Mouse (Mus musculus): ENCODE data around the gene Kcna7. TPM values are rescaled to one million over a fixed set of nuclear protein-coding genes. Genes with fewer than 3 reads are reported as not detected.
A peak's percentile ranks its signal among the peaks of the same experiment; 100 is the strongest.

The Kcna7 gene
- total and polyA plus RNA-seq, 2 experiments from 2014 or later: 0.52 TPM; not detected in 1

DNA sequence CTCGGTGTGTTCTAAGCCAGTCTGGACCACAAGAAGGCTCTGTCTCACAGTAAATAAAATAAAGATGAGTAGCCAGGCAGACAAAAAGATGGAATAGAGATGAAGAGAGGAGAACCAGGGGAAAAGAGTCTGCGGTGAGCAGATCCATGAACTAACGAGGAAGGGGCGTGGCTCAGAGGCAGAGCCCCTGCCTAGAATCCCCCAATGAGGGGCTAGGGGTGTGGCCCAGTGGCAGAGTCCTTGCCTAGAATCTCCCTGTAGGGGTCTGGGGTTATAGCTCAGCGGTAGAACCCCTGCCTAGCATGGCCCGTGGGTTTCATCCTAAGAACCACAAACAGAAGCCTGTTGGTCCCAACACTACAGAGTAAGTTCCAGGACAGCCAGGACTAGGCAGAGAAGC, 31.6 kb downstream of the Kcna7 start:
- ATAC-seq (no peak), DNase-seq (ENCODE audit: low spot score) (no peak)
- Histone ChIP-seq H3K27me3 (ENCODE audit: insufficient read depth, low read length) (no peaks in the 10 kb centered on the region), H3K4me2 (ENCODE audit: low read depth, low read length) (peak overlapping the region; percentile 21; the same call in 1 of the 2 replicates), H3K9ac (replicated peaks; ENCODE audit: low read length) (no peak overlapping the region), H3K27ac (no peak overlapping the region), H3K4me3 (ENCODE audit: low read length) (no peak overlapping the region), H3K36me3 (ENCODE audit: insufficient read depth, low read length) (peaks cover 3% of the 10 kb centered on the region; the same call in 1 of the 2 replicates), H3K9me3 (ENCODE audit: low read length) (no peaks in the 10 kb centered on the region), H3K4me1 (ENCODE audit: insufficient read depth, low read length) (peaks cover 17% of the 10 kb centered on the region)
- no peak for TF ChIP-seq CTCF (IDR thresholded peaks at IDR 0.05; ENCODE audit: low read depth)
- 33% methylated on average over 6 of the region's 6 CpGs for WGBS

DNA sequence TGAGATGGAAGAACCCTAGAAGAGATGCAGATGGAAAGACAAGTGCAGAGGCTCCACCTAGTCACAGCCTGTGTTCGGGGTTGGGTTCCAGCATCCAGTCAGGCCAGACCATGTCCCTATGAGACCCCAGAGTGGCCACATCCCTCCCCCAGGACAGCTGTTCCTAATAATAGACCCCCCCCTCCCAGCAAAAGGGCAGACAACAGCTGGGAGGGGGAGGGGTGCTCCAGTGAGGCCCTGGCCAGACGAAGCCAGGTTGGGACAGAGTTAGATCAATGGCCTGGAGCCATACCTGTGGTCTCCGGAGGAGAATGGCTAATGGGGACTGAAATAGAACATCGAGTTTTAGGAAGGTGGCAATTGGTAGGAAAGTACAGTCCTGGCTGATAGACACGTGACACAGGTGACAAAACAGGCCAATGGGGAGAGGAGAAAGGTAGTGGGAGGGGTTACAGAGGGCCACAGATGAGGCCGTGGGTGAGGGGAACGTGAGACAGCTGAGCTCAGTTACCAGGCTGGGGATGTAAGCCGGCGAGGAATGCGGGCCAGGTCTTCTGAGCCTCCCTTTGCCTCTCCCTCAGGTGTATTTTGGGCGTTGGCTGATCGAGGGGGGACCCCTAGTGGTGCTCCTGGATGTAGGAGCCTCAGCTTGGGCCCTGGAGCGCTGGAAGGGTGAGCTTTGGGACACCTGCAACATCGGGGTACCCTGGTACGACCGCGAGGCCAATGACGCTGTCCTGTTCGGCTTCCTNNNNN, 32.2 kb downstream of the Kcna7 start, which contains the start of gene Ruvbl2:
Ruvbl2 (minus strand) TSS at position 576 of the 756 bp plus-strand sequence.
- Histone ChIP-seq H3K27ac (no peak within 1 kb of the TSS), H3K36me3 (ENCODE audit: insufficient read depth, low read length) (peaks cover 5% of the 10 kb centered on the region), H3K9ac (replicated peaks; ENCODE audit: low read length) (0 out of 2 replicates have a peak within 1 kb of the TSS, but pooled peaks have one; percentile 2), H3K27me3 (ENCODE audit: insufficient read depth, low read length) (no peaks in the 10 kb centered on the region), H3K4me3 (ENCODE audit: low read length) (no peak within 1 kb of the TSS), H3K4me2 (ENCODE audit: low read depth, low read length) (peak within 1 kb of the TSS; percentile 21; the same call in 1 of the 2 replicates), H3K4me1 (ENCODE audit: insufficient read depth, low read length) (peaks cover 17% of the 10 kb centered on the region), H3K9me3 (ENCODE audit: low read length) (no peaks in the 10 kb centered on the region)
- TF ChIP-seq CTCF (IDR thresholded peaks at IDR 0.05; ENCODE audit: low read depth): peak; percentile 19; the same call in 1 of the 2 replicates
- ATAC-seq (no peak), DNase-seq (ENCODE audit: low spot score) (no peak)
- WGBS: 32% methylated on average over 19 of the region's 19 CpGs

GRCm38 (mm10) chr7:45443526-45444420, 38.3 kb downstream of the Kcna7 start:
- no peak overlapping the region for H3K27ac ChIP-seq
- peaks cover 20% of the 10 kb centered on the region for H3K36me3 ChIP-seq (ENCODE audit: insufficient read depth, low read length)
- no peak for TF ChIP-seq CTCF (IDR thresholded peaks at IDR 0.05; ENCODE audit: low read depth)
- no peak overlapping the region for H3K4me2 ChIP-seq (ENCODE audit: low read depth, low read length)
- DNase-seq (ENCODE audit: low spot score): no peak
- no peak overlapping the region for H3K9ac ChIP-seq (replicated peaks; ENCODE audit: low read length)
- no peak for ATAC-seq
- no peak overlapping the region for H3K4me3 ChIP-seq (ENCODE audit: low read length)
- WGBS: 91% methylated on average over 22 of the region's 22 CpGs
- no peaks in the 10 kb centered on the region for H3K9me3 ChIP-seq (ENCODE audit: low read length)
- no peaks in the 10 kb centered on the region for H3K27me3 ChIP-seq (ENCODE audit: insufficient read depth, low read length)
- H3K4me1 ChIP-seq (ENCODE audit: insufficient read depth, low read length): no peaks in the 10 kb centered on the region

- H3K4me2 ChIP-seq (ENCODE audit: low read depth, low read length): no peak overlapping the region
- no peak overlapping the region for H3K9ac ChIP-seq (replicated peaks; ENCODE audit: low read length)
- H3K9me3 ChIP-seq (ENCODE audit: low read length): no peaks in the 10 kb centered on the region
- no peak for TF ChIP-seq CTCF (IDR thresholded peaks at IDR 0.05; ENCODE audit: low read depth)
- no peak overlapping the region for H3K27ac ChIP-seq
- H3K4me1 ChIP-seq (ENCODE audit: insufficient read depth, low read length): no peaks in the 10 kb centered on the region
- H3K4me3 ChIP-seq (ENCODE audit: low read length): no peak overlapping the region
- DNase-seq (ENCODE audit: low spot score): no peak
- H3K36me3 ChIP-seq (ENCODE audit: insufficient read depth, low read length): peaks cover 18% of the 10 kb centered on the region
- no peak for ATAC-seq
- H3K27me3 ChIP-seq (ENCODE audit: insufficient read depth, low read length): no peaks in the 10 kb centered on the region
Measured at GRCm38 (mm10) chr7:45446589-45446988, 41.1 kb downstream of the Kcna7 start.

DNA sequence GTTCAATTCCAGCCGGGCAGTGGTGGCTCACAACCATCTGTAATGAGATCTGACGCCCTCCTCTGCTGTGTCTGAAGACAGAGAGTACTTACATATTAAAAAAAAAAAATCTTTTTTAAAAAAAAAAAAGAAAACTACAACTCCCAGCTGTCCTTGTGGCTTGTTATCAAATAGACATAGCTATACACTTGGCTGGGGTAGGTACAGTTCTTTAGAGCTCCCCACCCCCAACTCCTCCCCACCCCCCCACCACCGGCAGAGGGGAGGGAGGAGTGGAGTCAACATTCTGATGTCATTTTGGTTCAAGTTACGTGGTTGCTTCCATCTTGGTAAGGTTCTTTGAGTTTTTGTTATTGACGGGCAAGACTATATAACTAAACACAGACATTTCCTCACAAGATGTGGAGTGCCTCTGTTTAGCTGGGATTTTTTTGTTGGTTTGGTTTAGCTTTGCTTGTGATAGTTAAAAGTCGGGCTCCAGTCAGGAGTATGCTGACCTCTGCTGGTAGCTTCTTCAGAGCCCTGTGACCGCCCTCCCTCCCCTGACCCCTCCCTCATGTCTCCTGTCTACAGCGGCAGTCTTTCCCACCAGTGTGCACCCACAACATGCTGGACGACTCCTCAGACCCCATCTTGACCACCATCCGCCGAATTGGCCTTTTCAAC, 42.0 kb downstream of the Kcna7 start:
- H3K27ac ChIP-seq: peak overlapping the region; percentile 17; the same call in 1 of the 2 replicates
- DNase-seq (ENCODE audit: low spot score) (peak; percentile 71), ATAC-seq (peak; percentile 58)
- H3K36me3 ChIP-seq (ENCODE audit: insufficient read depth, low read length): peaks cover 20% of the 10 kb centered on the region
- H3K4me3 ChIP-seq (ENCODE audit: low read length): no peak overlapping the region
- no peaks in the 10 kb centered on the region for H3K4me1 ChIP-seq (ENCODE audit: insufficient read depth, low read length)
- no peaks in the 10 kb centered on the region for H3K27me3 ChIP-seq (ENCODE audit: insufficient read depth, low read length)
- H3K9me3 ChIP-seq (ENCODE audit: low read length): no peaks in the 10 kb centered on the region
- WGBS: 38% methylated on average over 11 of the region's 11 CpGs
- H3K9ac ChIP-seq (replicated peaks; ENCODE audit: low read length): no peak overlapping the region
- TF ChIP-seq CTCF (IDR thresholded peaks at IDR 0.05; ENCODE audit: low read depth): peak; percentile 67
- H3K4me2 ChIP-seq (ENCODE audit: low read depth, low read length): no peak overlapping the region

DNA sequence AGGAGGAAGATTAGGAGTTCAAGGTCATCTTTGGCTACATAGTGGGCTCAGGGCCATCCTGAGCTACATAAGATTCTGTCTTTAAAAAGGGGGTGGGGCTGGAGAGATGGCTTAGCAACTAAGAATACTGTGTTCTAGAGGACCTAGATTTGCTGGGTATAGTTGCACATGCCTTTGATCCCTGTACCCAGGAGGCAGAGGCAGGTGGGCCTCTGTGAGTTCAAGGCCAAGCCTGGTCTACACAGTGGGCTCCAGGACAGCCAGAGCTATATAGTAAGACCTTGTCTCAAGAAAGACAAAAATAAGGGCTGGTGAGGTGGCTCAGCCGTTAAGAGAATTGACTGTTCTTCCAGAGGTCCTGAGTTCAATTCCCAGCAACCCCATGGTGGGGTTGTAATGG, 44.5 kb downstream of the Kcna7 start:
- no peaks in the 10 kb centered on the region for H3K27me3 ChIP-seq (ENCODE audit: insufficient read depth, low read length)
- TF ChIP-seq CTCF (IDR thresholded peaks at IDR 0.05; ENCODE audit: low read depth): no peak
- no peak overlapping the region for H3K9ac ChIP-seq (replicated peaks; ENCODE audit: low read length)
- H3K4me1 ChIP-seq (ENCODE audit: insufficient read depth, low read length): no peaks in the 10 kb centered on the region
- ATAC-seq (no peak), DNase-seq (ENCODE audit: low spot score) (no peak)
- no peak overlapping the region for H3K27ac ChIP-seq
- no peak overlapping the region for H3K4me3 ChIP-seq (ENCODE audit: low read length)
- no peaks in the 10 kb centered on the region for H3K9me3 ChIP-seq (ENCODE audit: low read length)
- H3K36me3 ChIP-seq (ENCODE audit: insufficient read depth, low read length): peaks cover 24% of the 10 kb centered on the region
- H3K4me2 ChIP-seq (ENCODE audit: low read depth, low read length): no peak overlapping the region
- WGBS: 100% methylated on average over 1 of the region's 1 CpGs

Measured in hindbrain, postnatal 0 days (tissue).